Mouse (Mus musculus): ENCODE measurements around the gene Il5ra.

GRCm38 (mm10) chr6:106787138-106787537 lies 38.3 kb upstream of the Il5ra start:
- no peak for TF ChIP-seq POLR2A (IDR thresholded peaks at IDR 0.05; ENCODE audit: low read depth, low read length)
- TF ChIP-seq CTCF (IDR thresholded peaks at IDR 0.05; ENCODE audit: extremely low read depth, insufficient read depth, insufficient read length, insufficient replicate concordance) = no peak

Data from spleen, adult 2 months (tissue).